Mouse (Mus musculus): Measurements from ENCODE around the gene Mc1r. TPM values are rescaled to one million over a fixed set of nuclear protein-coding genes. Genes with fewer than 3 reads are reported as not detected.

Gene Mc1r
- polyA plus RNA-seq, 1 experiment from 2014 or later: not detected

DNA sequence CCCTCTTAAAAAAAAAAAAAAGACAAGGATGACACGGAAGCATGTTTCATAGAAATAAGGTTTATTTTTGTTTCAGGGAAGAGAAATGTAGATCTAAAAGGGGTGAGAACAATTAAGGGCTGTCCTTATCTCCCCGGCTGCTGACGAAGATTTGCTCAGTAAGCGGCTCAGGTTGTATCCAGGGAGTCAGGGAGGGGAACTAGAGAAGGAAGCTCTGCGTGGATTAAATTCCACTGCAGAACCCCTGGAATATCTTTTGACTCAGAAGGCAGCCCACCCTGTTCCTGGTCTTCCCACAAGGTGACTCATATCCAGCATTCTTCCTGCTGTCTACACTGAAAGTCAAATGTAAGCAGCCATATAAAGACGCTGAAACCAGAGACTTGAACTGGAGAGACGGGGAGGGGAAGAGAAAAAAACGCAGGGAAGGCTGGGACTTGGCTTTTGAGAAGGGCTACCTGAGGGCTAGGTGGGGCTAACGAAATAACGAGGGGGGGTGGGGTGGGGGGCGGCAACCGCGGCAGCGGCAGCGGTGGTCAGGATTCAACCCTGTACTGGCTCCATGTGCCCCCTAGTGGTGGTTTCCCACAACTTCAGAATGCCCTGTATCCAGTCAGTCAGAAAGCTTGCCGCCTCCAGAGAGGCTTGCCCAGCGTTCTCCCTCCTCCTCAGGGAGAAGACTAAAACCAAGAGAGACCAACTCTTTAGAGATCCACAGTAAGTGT lies 15.3 kb downstream of the Mc1r start:
- peaks cover 7% of the 10 kb centered on the region for H3K9me3 ChIP-seq (replicated peaks; ENCODE audit: low read length)
- H3K36me3 ChIP-seq (ENCODE audit: insufficient read depth, low read length): no peaks in the 10 kb centered on the region
- H3K4me3 ChIP-seq (replicated peaks; ENCODE audit: low read depth, low read length): 0 out of 2 replicates have a peak overlapping the region, but pooled peaks have one; percentile 13
- peak overlapping the region; percentile 44 for H3K4me2 ChIP-seq (ENCODE audit: low read length)
- no peaks in the 10 kb centered on the region; the same call in 1 of the 2 replicates for H3K4me1 ChIP-seq (replicated peaks; ENCODE audit: insufficient read depth, low read length)
- peak; percentile 69 for TF ChIP-seq CTCF (IDR thresholded peaks at IDR 0.05; ENCODE audit: low read depth)
- H3K27me3 ChIP-seq (ENCODE audit: insufficient read depth, low read length): no peaks in the 10 kb centered on the region
- 15% methylated on average over 17 of the region's 17 CpGs for WGBS
- H3K27ac ChIP-seq: no peak overlapping the region
- H3K9ac ChIP-seq (ENCODE audit: low read depth, low read length): 0 out of 2 replicates have a peak overlapping the region, but pooled peaks have one; percentile 10
- ATAC-seq (replicated peaks; ENCODE audit: low FRiP score, low read depth) (no peak), DNase-seq (ENCODE audit: low spot score) (peak; percentile 71)

GRCm38 (mm10) chr8:123422781-123423159 lies 15.9 kb downstream of the Mc1r start:
- no peak for TF ChIP-seq CTCF (IDR thresholded peaks at IDR 0.05; ENCODE audit: low read depth)
- ATAC-seq (replicated peaks; ENCODE audit: low FRiP score, low read depth) (no peak), DNase-seq (ENCODE audit: low spot score) (no peak)
- Histone ChIP-seq H3K9ac (ENCODE audit: low read depth, low read length) (no peak overlapping the region), H3K36me3 (ENCODE audit: insufficient read depth, low read length) (no peaks in the 10 kb centered on the region), H3K27ac (no peak overlapping the region), H3K9me3 (replicated peaks; ENCODE audit: low read length) (peaks cover 11% of the 10 kb centered on the region), H3K27me3 (ENCODE audit: insufficient read depth, low read length) (no peaks in the 10 kb centered on the region), H3K4me1 (replicated peaks; ENCODE audit: insufficient read depth, low read length) (no peaks in the 10 kb centered on the region; the same call in 1 of the 2 replicates), H3K4me3 (replicated peaks; ENCODE audit: low read depth, low read length) (no peak overlapping the region), H3K4me2 (ENCODE audit: low read length) (peak overlapping the region; percentile 44)
- 16% methylated on average over 3 of the region's 3 CpGs for WGBS

DNA sequence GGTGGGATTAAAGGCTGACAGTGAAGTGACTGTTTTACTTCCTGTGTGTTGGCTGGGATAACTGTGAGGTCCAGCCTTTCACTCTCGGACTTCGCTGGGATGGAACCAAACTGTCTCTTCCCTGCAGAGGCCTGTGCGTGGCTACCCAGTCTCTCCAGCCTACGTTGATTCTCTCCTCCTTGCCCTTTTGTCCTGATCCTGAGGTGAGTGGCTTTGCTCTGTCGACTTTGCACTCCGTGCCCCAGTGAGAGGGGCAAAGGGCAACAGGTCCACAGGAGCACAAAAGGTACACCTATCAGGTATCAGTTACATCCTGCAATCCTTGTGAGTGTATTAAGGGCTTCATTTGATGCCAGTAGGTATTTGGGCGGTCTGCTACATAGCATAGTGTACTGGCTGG lies 16.5 kb downstream of the Mc1r start, which contains the start of gene Def8:
Def8 (plus strand) TSS at position 87 of the 400 bp plus-strand sequence.
- ATAC-seq (replicated peaks; ENCODE audit: low FRiP score, low read depth): no peak; the same call in 1 of the 2 replicates
- no peaks in the 10 kb centered on the region; the same call in 1 of the 2 replicates for H3K4me1 ChIP-seq (replicated peaks; ENCODE audit: insufficient read depth, low read length)
- 0 out of 2 replicates have a peak within 1 kb of the TSS, but pooled peaks have one; percentile 13 for H3K4me3 ChIP-seq (replicated peaks; ENCODE audit: low read depth, low read length)
- H3K9me3 ChIP-seq (replicated peaks; ENCODE audit: low read length): peaks cover 18% of the 10 kb centered on the region
- TF ChIP-seq CTCF (IDR thresholded peaks at IDR 0.05; ENCODE audit: low read depth): no peak
- H3K9ac ChIP-seq (ENCODE audit: low read depth, low read length): 0 out of 2 replicates have a peak within 1 kb of the TSS, but pooled peaks have one; percentile 10
- 60% methylated on average over 7 of the region's 7 CpGs for WGBS
- DNase-seq (ENCODE audit: low spot score): no peak
- no peaks in the 10 kb centered on the region for H3K36me3 ChIP-seq (ENCODE audit: insufficient read depth, low read length)
- peak within 1 kb of the TSS; percentile 44 for H3K4me2 ChIP-seq (ENCODE audit: low read length)
- H3K27ac ChIP-seq: no peak within 1 kb of the TSS
- H3K27me3 ChIP-seq (ENCODE audit: insufficient read depth, low read length): no peaks in the 10 kb centered on the region

DNA sequence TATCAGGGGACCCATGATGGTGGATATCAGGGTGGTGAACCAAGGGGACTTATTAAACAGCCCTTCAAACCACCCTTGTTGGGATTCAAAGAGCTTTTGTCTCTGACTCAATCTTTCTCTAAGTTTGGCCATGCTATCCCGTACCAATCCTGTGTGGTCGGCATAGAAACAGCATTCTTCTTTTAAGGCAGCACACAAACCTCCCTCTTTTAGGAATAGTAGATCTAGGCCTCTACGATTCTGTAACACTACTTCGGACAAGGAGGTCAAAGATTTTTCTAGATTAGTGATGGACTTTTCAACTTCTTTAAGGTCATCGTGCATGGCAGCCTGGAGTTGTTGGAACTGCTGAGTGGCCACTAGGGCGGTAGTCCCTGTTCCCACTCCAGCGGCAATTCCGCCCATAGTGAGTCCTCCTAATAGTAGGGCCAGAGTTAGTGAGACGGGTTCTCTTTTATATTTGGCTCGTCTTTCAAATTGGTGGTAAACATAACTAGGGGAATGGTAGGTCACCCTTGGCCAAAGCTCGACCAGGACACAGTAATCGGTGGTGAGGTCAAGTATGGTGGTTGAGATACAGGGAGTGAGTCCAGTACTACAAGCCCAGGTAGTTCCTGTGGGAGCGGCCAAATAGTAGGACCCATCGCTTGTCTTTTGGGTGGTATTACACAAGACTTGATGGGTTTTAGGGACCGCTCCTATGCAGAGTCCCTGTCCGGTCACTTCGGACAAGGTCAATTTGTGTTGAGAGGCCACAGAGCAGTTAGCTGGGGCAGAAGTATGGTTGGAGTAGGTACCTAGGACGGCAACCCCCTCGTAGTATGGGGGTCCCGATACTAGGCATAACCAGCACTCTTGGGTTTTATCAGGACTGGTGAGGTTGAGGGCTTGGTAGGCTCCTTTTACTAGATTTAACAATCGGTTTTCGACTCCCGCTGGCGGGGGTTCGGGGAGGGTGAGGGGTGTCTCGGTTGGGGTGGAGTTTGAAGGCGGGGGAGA lies 19.9 kb downstream of the Mc1r start:
- DNase-seq (ENCODE audit: low spot score) (no peak), ATAC-seq (replicated peaks; ENCODE audit: low FRiP score, low read depth) (no peak)
- no peak overlapping the region for H3K4me3 ChIP-seq (replicated peaks; ENCODE audit: low read depth, low read length)
- peaks cover 23% of the 10 kb centered on the region for H3K9me3 ChIP-seq (replicated peaks; ENCODE audit: low read length)
- 98% methylated on average over 27 of the region's 27 CpGs for WGBS
- no peak overlapping the region for H3K4me2 ChIP-seq (ENCODE audit: low read length)
- H3K9ac ChIP-seq (ENCODE audit: low read depth, low read length): no peak overlapping the region
- TF ChIP-seq CTCF (IDR thresholded peaks at IDR 0.05; ENCODE audit: low read depth): no peak
- H3K36me3 ChIP-seq (ENCODE audit: insufficient read depth, low read length): no peaks in the 10 kb centered on the region
- no peaks in the 10 kb centered on the region; the same call in 1 of the 2 replicates for H3K4me1 ChIP-seq (replicated peaks; ENCODE audit: insufficient read depth, low read length)
- H3K27ac ChIP-seq: no peak overlapping the region
- H3K27me3 ChIP-seq (ENCODE audit: insufficient read depth, low read length): no peaks in the 10 kb centered on the region

DNA sequence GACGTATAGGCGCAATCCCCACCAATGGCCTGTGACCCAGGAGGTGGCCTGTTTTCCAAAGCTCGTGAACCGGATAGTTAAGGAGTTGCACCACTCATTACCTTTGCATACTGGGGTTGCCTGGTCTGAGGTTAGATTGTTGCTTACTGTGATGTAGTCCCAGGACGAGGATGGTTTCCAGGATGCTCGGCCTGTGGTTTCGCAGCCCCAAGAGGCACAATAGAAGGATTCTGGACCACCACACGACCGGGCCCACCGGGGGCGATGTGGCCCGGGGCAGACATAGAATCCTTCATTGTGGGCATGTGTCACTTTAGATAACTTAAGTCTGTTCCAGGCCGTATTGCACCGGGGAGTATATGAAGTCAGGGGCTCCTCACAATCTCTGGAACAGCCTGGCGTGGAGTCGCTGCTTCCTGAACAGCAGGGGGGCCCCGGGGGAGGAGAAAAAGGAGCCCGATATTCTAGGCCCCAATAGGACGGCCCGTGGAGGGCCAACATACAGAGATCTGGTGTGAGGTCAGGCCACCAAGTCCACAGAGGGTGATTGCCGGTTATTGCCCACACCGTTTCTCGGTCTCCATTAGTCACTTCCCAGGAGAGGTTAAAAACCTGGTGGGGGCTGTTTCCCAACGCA lies 20.9 kb downstream of the Mc1r start:
- TF ChIP-seq CTCF (IDR thresholded peaks at IDR 0.05; ENCODE audit: low read depth): no peak
- Histone ChIP-seq H3K36me3 (ENCODE audit: insufficient read depth, low read length) (no peaks in the 10 kb centered on the region), H3K9ac (ENCODE audit: low read depth, low read length) (no peak overlapping the region), H3K4me3 (replicated peaks; ENCODE audit: low read depth, low read length) (no peak overlapping the region), H3K4me1 (replicated peaks; ENCODE audit: insufficient read depth, low read length) (no peaks in the 10 kb centered on the region), H3K27ac (no peak overlapping the region), H3K27me3 (ENCODE audit: insufficient read depth, low read length) (no peaks in the 10 kb centered on the region), H3K9me3 (replicated peaks; ENCODE audit: low read length) (peaks cover 23% of the 10 kb centered on the region), H3K4me2 (ENCODE audit: low read length) (no peak overlapping the region)
- ATAC-seq (replicated peaks; ENCODE audit: low FRiP score, low read depth) (no peak), DNase-seq (ENCODE audit: low spot score) (no peak)
- 97% methylated on average over 24 of the region's 24 CpGs for WGBS
